Mouse (Mus musculus) G1E (cell line): ENCODE data around the gene Pmfbp1.

Source experiments
- CTCF ChIP-seq: IDR thresholded peaks from 2 replicates; pipeline ENCODE4 v1.5.1; 2012; ENCODE audit warnings: low read depth, low read length, inconsistent platforms, mixed read lengths
- GATA1 ChIP-seq: IDR thresholded peaks from 2 replicates; pipeline ENCODE4 v1.6.1; 2012; ENCODE audit warnings: borderline replicate concordance, low read length, inconsistent platforms, mixed read lengths
- POLR2AphosphoS5 ChIP-seq: IDR thresholded peaks from 2 replicates; pipeline ENCODE4 v1.6.1; 2012; ENCODE audit warnings: low read depth, low read length, inconsistent platforms; ENCODE audit not compliant: insufficient replicate concordance
- TAL1 ChIP-seq: conservative IDR thresholded peaks from 2 replicates; pipeline ENCODE4 v1.6.1; 2012; ENCODE audit warnings: low read depth, low read length, inconsistent platforms, mixed read lengths

GRCm38 (mm10) chr8:109563881-109564280 is 70.1 kb downstream of the Pmfbp1 start:
- TF ChIP-seq GATA1: no peak
- TF ChIP-seq CTCF: no peak
- TF ChIP-seq TAL1: no peak
- TF ChIP-seq POLR2AphosphoS5: no peak
